Mouse (Mus musculus) lung, postnatal 0 days (tissue): Measurements from ENCODE around the gene Suclg2.

Experiments
- CTCF ChIP-seq: IDR thresholded peaks from 2 replicates; pipeline ENCODE4 v1.5.1; 2016; ENCODE audit warnings: antibody characterized with exemption, mild to moderate bottlenecking
- EP300 ChIP-seq: IDR thresholded peaks from 2 replicates; pipeline ENCODE4 v1.6.1; 2016; ENCODE audit warnings: antibody characterized with exemption, mild to moderate bottlenecking, control low read depth

DNA sequence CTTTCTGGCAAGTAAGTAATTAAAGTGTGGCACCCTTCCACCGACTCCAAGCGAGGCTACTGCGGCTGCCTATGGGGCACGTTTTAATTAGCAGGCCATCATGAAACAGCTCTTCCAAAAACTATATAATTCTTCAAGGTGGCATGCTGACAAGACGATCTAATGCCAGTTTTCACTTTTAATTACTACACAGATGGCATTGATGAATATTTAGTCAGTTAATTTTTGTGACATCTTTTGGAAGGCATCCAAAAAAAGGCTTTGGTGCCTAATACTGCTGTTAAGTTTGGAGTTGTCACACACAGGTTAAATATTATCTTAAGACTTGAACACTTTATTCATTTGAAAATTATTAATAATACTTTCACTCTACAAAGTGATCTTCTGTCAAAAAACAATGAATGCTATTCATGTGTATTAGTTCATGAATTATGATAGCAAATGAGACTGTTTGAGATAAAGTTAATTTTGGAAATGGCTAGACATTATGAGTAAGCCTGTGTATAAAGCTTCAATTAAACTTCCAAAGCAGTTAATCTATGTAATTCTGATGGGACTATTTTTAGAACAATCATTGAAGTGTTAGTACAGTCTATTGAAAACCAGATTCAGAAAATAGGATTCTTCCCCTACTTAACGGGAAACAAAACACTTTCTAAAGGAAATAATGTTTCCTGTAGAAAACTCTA, 131.3 kb downstream of the Suclg2 start:
- TF ChIP-seq CTCF (no peak), EP300 (no peak)
